Mouse (Mus musculus) ES-Bruce4 (cell line): ENCODE results near the gene Rnf144b. TPM values are rescaled to one million over a fixed set of nuclear protein-coding genes. Genes with fewer than 3 reads are reported as not detected.

ENCODE experiments used
- H3K27ac ChIP-seq: 2 replicates; pipeline ENCODE4 v1.5.1; 2012; ENCODE audit warnings: low read length, inconsistent platforms; ENCODE audit not compliant: insufficient read depth
- H3K27me3 ChIP-seq: 2 replicates; pipeline ENCODE4 v1.6.1; 2012; ENCODE audit warnings: mild to moderate bottlenecking, low read length, inconsistent platforms; ENCODE audit not compliant: control insufficient read depth, poor library complexity, insufficient read depth, severe bottlenecking
- H3K36me3 ChIP-seq: 2 replicates; pipeline ENCODE4 v1.6.1; 2012; ENCODE audit warnings: inconsistent platforms, mild to moderate bottlenecking, low read length, moderate library complexity; ENCODE audit not compliant: control insufficient read depth, poor library complexity, insufficient read depth, severe bottlenecking
- H3K4me1 ChIP-seq: one replicate; pipeline ENCODE4 v1.8.1; 2011; ENCODE audit warnings: low read length; ENCODE audit not compliant: control insufficient read depth, insufficient read depth
- H3K4me3 ChIP-seq: 2 replicates; pipeline ENCODE4 v1.5.1; 2011; ENCODE audit warnings: low read depth, mild to moderate bottlenecking, low read length
- H3K9ac ChIP-seq: 2 replicates; pipeline ENCODE4 v1.6.1; 2012; ENCODE audit warnings: low read depth, mild to moderate bottlenecking, inconsistent platforms; ENCODE audit not compliant: poor library complexity, severe bottlenecking
- H3K9me3 ChIP-seq: replicated peaks from 2 replicates; pipeline ENCODE4 v1.6.1; 2012; ENCODE audit warnings: mild to moderate bottlenecking, low read length, inconsistent platforms; ENCODE audit not compliant: control insufficient read depth, poor library complexity, insufficient read depth, severe bottlenecking
- CTCF ChIP-seq: IDR thresholded peaks from one replicate; pipeline ENCODE4 v1.8.1; 2011; ENCODE audit warnings: low read depth, low read length
- EP300 ChIP-seq: IDR thresholded peaks from 2 replicates; pipeline ENCODE4 v1.6.1; 2011; ENCODE audit warnings: low read depth, low read length; ENCODE audit not compliant: insufficient read depth
- POLR2A ChIP-seq: IDR thresholded peaks from one replicate; pipeline ENCODE4 v1.8.1; 2011; ENCODE audit warnings: low read length; ENCODE audit not compliant: insufficient read depth
- polyA plus RNA-seq: library from polyadenylated mRNA; stranded (reverse); fragments of >200 nt; gene quantifications from 2 replicates; pipeline ENCODE4 v1.2.4, GENCODE M21; 2011; ENCODE audit warnings: low read depth; ENCODE audit not compliant: missing spikeins, insufficient read depth, insufficient read length

The Rnf144b gene
- polyA plus RNA-seq, 1 experiment: 1.6 TPM

DNA sequence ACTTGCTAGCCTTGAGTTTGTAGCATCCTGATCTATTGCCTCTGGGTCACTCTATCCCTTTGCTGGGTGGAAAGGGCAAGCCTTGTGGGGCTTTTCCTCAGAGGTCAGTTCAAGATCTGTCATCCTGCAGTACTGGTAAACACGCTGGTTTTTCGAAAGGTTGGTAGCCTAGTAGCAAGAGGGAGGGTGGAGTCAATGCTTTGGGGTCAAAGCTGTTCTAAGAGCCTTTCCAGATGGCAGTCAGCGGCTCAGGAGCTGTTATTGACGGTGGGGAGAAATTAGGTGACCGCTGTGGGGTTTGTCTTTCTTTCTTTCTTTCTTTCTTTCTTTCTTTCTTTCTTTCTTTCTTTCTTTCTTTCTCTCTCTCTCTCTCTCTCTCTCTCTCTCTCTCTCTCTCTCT lies 34.4 kb downstream of the Rnf144b start:
- Histone ChIP-seq H3K9ac (no peak overlapping the region), H3K4me1 (peaks cover 2% of the 10 kb centered on the region), H3K27ac (no peak overlapping the region), H3K4me3 (no peak overlapping the region), H3K27me3 (no peaks in the 10 kb centered on the region), H3K36me3 (no peaks in the 10 kb centered on the region), H3K9me3 (no peaks in the 10 kb centered on the region)
- TF ChIP-seq EP300 (no peak), POLR2A (no peak), CTCF (no peak)

- Histone ChIP-seq H3K9ac (no peak overlapping the region), H3K4me1 (peaks cover 2% of the 10 kb centered on the region), H3K9me3 (no peaks in the 10 kb centered on the region), H3K4me3 (no peak overlapping the region), H3K27me3 (no peaks in the 10 kb centered on the region), H3K27ac (no peak overlapping the region), H3K36me3 (no peaks in the 10 kb centered on the region)
- TF ChIP-seq POLR2A: no peak
- no peak for TF ChIP-seq EP300
- no peak for TF ChIP-seq CTCF
These were observed 39.5 kb downstream of the Rnf144b start for GRCm38 (mm10) chr13:47162001-47162400.

DNA sequence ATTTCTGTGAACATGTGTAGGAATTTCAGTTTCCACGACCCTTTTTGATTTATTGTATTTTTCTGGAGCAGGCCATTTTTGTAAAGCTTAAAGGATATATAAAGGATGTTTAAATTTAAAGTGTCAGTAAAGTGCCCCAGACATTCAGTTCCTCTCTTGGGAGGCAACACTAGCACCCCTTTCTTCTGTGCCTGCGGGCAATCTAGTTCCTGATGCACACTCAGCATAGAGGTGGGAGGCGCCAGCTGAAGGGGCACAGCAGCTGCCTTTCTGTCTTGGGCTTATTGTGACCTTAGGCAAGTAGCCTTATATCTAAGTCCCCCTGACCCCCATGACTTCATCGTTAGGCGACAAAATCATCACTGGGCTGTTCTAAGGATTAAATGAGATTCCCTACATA lies 42.3 kb downstream of the Rnf144b start:
- Histone ChIP-seq H3K27ac (no peak overlapping the region), H3K27me3 (no peaks in the 10 kb centered on the region), H3K9ac (no peak overlapping the region), H3K4me3 (no peak overlapping the region), H3K9me3 (no peaks in the 10 kb centered on the region), H3K36me3 (no peaks in the 10 kb centered on the region), H3K4me1 (peaks cover 2% of the 10 kb centered on the region)
- TF ChIP-seq CTCF (no peak), EP300 (no peak), POLR2A (no peak)

DNA sequence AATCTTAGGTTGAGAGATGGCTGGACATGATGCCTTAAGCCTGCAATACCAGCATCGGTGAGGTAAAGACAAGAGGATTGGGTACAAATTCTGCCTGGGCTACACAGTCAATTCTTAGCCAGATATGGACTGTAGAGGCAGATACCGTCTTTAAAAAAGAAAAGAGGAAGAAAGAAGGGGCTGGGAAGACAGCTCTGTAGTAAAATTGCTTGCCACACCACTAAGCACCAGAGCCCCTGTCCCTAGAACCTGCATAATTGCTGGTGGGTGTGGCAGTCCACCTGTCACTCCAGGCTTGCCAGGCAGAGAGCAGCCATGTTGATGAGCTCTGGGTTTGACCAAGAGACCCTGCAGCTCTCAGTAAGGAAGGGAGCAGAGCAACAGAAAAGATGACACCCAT lies 42.8 kb downstream of the Rnf144b start:
- H3K9ac ChIP-seq: no peak overlapping the region
- TF ChIP-seq EP300: no peak
- TF ChIP-seq CTCF: no peak
- TF ChIP-seq POLR2A: no peak
- H3K27me3 ChIP-seq: no peaks in the 10 kb centered on the region
- no peaks in the 10 kb centered on the region for H3K9me3 ChIP-seq
- H3K36me3 ChIP-seq: no peaks in the 10 kb centered on the region
- no peak overlapping the region for H3K4me3 ChIP-seq
- no peak overlapping the region for H3K27ac ChIP-seq
- H3K4me1 ChIP-seq: no peaks in the 10 kb centered on the region

DNA sequence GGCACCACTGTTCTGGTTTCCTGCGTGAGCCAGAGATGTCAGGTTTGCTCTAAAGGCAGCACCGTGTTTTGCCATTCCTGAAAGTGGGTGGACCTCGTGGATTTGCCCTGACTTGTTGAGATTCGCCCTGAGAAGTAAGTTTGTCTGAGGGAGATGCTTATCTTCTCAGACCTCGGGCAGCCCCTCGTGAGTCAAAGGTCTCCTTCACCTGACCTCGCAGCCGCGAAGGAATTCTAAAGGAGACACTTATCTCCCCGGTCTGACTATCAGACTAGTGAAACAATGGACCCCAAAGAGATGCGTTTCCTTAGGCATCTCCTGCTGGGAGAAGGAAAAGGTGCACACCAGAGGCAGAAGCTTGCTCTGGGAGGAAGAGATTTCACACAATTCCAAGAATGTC lies 46.0 kb downstream of the Rnf144b start:
- no peak for TF ChIP-seq POLR2A
- TF ChIP-seq CTCF: no peak
- no peak for TF ChIP-seq EP300
- H3K4me1 ChIP-seq: no peaks in the 10 kb centered on the region
- no peak overlapping the region for H3K9ac ChIP-seq
- H3K36me3 ChIP-seq: no peaks in the 10 kb centered on the region
- no peak overlapping the region; the same call in 1 of the 2 replicates for H3K27ac ChIP-seq
- H3K27me3 ChIP-seq: no peaks in the 10 kb centered on the region
- no peaks in the 10 kb centered on the region for H3K9me3 ChIP-seq
- H3K4me3 ChIP-seq: no peak overlapping the region

- Histone ChIP-seq H3K4me3 (no peak overlapping the region), H3K36me3 (no peaks in the 10 kb centered on the region), H3K9ac (no peak overlapping the region), H3K4me1 (no peaks in the 10 kb centered on the region), H3K27ac (no peak overlapping the region), H3K27me3 (no peaks in the 10 kb centered on the region), H3K9me3 (no peaks in the 10 kb centered on the region)
- TF ChIP-seq POLR2A: no peak
- TF ChIP-seq EP300: no peak
- TF ChIP-seq CTCF: no peak
These were observed 47.6 kb downstream of the Rnf144b start for GRCm38 (mm10) chr13:47170026-47170425.
